Mouse (Mus musculus): ENCODE data around the gene Capn11. TPM values are rescaled to one million over a fixed set of nuclear protein-coding genes. Genes with fewer than 3 reads are reported as not detected.

Gene Capn11
- total and polyA plus RNA-seq, 2 experiments from 2014 or later: 1.3 to 1.5 TPM

- no peak for ATAC-seq
- Histone ChIP-seq H3K27me3 (ENCODE audit: insufficient read depth, low read length) (no peaks in the 10 kb centered on the region), H3K36me3 (ENCODE audit: insufficient read depth) (peaks cover 90% of the 10 kb centered on the region), H3K9ac (no peak overlapping the region), H3K27ac (ENCODE audit: low read depth, low read length) (no peak overlapping the region), H3K4me3 (ENCODE audit: low read depth, low read length) (no peak overlapping the region), H3K9me3 (ENCODE audit: low read length) (no peaks in the 10 kb centered on the region), H3K4me2 (ENCODE audit: low read depth) (no peak overlapping the region), H3K4me1 (ENCODE audit: insufficient read depth) (no peaks in the 10 kb centered on the region)
- TF ChIP-seq CTCF (IDR thresholded peaks at IDR 0.05; ENCODE audit: low read depth): no peak
- no peak for DNase-seq
- WGBS: 83% methylated on average over 10 of the region's 10 CpGs
These were observed 8.9 kb upstream of the Capn11 start for GRCm38 (mm10) chr17:45667986-45668385.

DNA sequence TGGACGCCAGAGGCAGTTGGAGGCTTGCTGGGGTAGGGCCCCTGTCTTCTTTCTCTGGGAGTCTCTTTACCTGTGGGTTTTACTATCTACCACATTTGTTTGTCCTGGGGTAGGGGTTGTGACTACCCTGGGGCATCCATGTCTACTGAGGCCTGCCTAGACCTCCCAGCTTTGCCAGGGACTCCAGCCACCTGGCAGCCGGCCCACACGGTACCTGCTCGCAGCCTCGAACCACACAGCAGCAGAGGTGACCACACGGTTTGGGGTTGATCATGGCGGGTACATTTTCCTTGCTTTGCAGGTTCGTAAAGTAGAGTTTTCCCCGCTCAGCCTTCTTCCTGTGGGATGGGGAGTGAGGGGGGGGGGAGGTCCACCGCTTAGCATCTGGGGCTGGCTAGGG, 8.4 kb upstream of the Capn11 start:
- no peak overlapping the region for H3K4me3 ChIP-seq (ENCODE audit: low read depth, low read length)
- DNase-seq: no peak
- H3K4me2 ChIP-seq (ENCODE audit: low read depth): no peak overlapping the region
- 87% methylated on average over 10 of the region's 10 CpGs for WGBS
- H3K27me3 ChIP-seq (ENCODE audit: insufficient read depth, low read length): no peaks in the 10 kb centered on the region
- no peak overlapping the region for H3K9ac ChIP-seq
- no peaks in the 10 kb centered on the region for H3K4me1 ChIP-seq (ENCODE audit: insufficient read depth)
- no peak for ATAC-seq
- no peaks in the 10 kb centered on the region for H3K9me3 ChIP-seq (ENCODE audit: low read length)
- TF ChIP-seq CTCF (IDR thresholded peaks at IDR 0.05; ENCODE audit: low read depth): no peak
- H3K36me3 ChIP-seq (ENCODE audit: insufficient read depth): peaks cover 90% of the 10 kb centered on the region
- no peak overlapping the region for H3K27ac ChIP-seq (ENCODE audit: low read depth, low read length)

DNA sequence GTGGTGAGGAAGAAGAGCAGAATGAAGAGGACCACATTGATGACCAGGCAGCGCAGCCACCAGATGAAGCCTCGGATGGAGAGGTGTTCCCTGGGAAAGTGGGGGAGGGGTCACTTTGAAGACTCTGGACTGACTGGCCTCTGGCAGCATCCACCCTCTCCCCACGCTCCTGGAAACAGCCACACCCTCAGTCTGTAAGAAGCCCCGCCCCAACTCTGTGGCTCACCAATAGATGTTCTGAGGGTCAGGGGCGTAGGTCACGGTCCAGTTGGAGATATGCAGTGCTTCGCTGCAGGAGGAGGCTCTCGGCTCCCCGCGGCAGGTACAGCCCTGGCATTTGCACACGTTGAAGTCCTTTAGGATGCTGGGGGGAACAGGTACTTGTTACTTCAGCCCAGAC, 7.0 kb upstream of the Capn11 start:
- no peak overlapping the region for H3K27ac ChIP-seq (ENCODE audit: low read depth, low read length)
- no peak overlapping the region for H3K4me2 ChIP-seq (ENCODE audit: low read depth)
- no peak for TF ChIP-seq CTCF (IDR thresholded peaks at IDR 0.05; ENCODE audit: low read depth)
- H3K4me1 ChIP-seq (ENCODE audit: insufficient read depth): no peaks in the 10 kb centered on the region
- ATAC-seq: no peak
- no peaks in the 10 kb centered on the region for H3K9me3 ChIP-seq (ENCODE audit: low read length)
- H3K27me3 ChIP-seq (ENCODE audit: insufficient read depth, low read length): no peaks in the 10 kb centered on the region
- no peak overlapping the region for H3K4me3 ChIP-seq (ENCODE audit: low read depth, low read length)
- DNase-seq: no peak
- WGBS: 82% methylated on average over 11 of the region's 11 CpGs
- no peak overlapping the region for H3K9ac ChIP-seq
- peaks cover 90% of the 10 kb centered on the region for H3K36me3 ChIP-seq (ENCODE audit: insufficient read depth)

GRCm38 (mm10) chr17:45664608-45665007, 5.5 kb upstream of the Capn11 start:
- H3K36me3 ChIP-seq (ENCODE audit: insufficient read depth): peaks cover 85% of the 10 kb centered on the region
- no peak overlapping the region for H3K27ac ChIP-seq (ENCODE audit: low read depth, low read length)
- no peaks in the 10 kb centered on the region for H3K9me3 ChIP-seq (ENCODE audit: low read length)
- WGBS: 91% methylated on average over 13 of the region's 13 CpGs
- DNase-seq: no peak
- H3K4me2 ChIP-seq (ENCODE audit: low read depth): no peak overlapping the region
- ATAC-seq: no peak
- H3K4me3 ChIP-seq (ENCODE audit: low read depth, low read length): no peak overlapping the region
- no peak for TF ChIP-seq CTCF (IDR thresholded peaks at IDR 0.05; ENCODE audit: low read depth)
- H3K9ac ChIP-seq: no peak overlapping the region
- H3K27me3 ChIP-seq (ENCODE audit: insufficient read depth, low read length): no peaks in the 10 kb centered on the region
- no peaks in the 10 kb centered on the region for H3K4me1 ChIP-seq (ENCODE audit: insufficient read depth)

DNA sequence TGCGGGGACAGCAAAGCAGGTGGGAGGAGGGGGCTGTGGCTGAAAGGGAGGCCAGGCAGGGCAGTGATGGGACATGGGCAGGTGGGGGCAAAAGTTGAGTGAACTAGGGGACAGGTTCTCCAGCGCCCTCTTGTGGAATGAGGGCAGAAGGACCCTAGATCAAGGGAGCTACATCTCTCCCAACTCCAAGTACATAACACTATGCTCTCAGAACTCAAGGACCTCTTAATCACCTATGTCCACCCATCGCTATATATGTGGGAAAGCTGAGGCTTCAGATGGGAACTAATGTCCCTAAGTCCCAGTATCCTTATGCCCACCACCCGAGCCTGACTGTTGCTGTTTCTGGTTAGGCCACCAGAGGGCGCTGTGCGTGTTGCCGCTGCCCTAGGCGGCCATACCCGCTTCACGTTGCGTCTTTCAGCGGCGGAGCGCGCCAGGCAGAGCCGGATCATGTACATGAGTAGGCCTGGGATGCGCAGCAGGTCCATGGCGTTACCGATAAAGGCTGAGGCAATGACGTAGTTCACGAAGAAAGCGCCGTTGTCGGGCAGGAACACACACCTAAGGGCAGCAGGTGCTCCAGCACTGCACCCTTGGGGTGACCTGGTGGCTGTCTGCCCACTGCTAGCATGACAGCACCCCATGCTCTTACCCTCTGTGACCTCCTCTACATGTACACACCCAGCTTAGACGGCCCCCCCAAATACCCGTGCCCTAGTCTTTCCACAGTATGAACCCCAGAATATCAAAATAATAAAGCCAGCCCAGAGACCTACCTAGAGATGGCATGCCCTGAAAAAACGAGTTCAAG, 4.2 kb upstream of the Capn11 start:
- Histone ChIP-seq H3K27me3 (ENCODE audit: insufficient read depth, low read length) (no peaks in the 10 kb centered on the region), H3K27ac (ENCODE audit: low read depth, low read length) (no peak overlapping the region), H3K4me1 (ENCODE audit: insufficient read depth) (no peaks in the 10 kb centered on the region), H3K9ac (no peak overlapping the region), H3K4me3 (ENCODE audit: low read depth, low read length) (no peak overlapping the region), H3K9me3 (ENCODE audit: low read length) (no peaks in the 10 kb centered on the region), H3K4me2 (ENCODE audit: low read depth) (0 out of 2 replicates have a peak overlapping the region, but pooled peaks have one; percentile 21), H3K36me3 (ENCODE audit: insufficient read depth) (peaks cover 73% of the 10 kb centered on the region)
- DNase-seq (peak; percentile 90), ATAC-seq (peak; percentile 89)
- 25% methylated on average over 27 of the region's 27 CpGs for WGBS
- peak; percentile 98 for TF ChIP-seq CTCF (IDR thresholded peaks at IDR 0.05; ENCODE audit: low read depth)

- no peaks in the 10 kb centered on the region for H3K9me3 ChIP-seq (ENCODE audit: low read length)
- no peaks in the 10 kb centered on the region for H3K27me3 ChIP-seq (ENCODE audit: insufficient read depth, low read length)
- no peaks in the 10 kb centered on the region for H3K4me1 ChIP-seq (ENCODE audit: insufficient read depth)
- TF ChIP-seq CTCF (IDR thresholded peaks at IDR 0.05; ENCODE audit: low read depth): peak; percentile 54
- ATAC-seq (peak; percentile 30; the same call in 1 of the 2 replicates), DNase-seq (no peak)
- no peak overlapping the region for H3K9ac ChIP-seq
- no peak overlapping the region for H3K4me3 ChIP-seq (ENCODE audit: low read depth, low read length)
- peaks cover 8% of the 10 kb centered on the region for H3K36me3 ChIP-seq (ENCODE audit: insufficient read depth)
- 30% methylated on average over 6 of the region's 6 CpGs for WGBS
- H3K4me2 ChIP-seq (ENCODE audit: low read depth): no peak overlapping the region
- no peak overlapping the region for H3K27ac ChIP-seq (ENCODE audit: low read depth, low read length)
These were observed 3.3 kb downstream of the Capn11 start for GRCm38 (mm10) chr17:45655820-45656219.

- Histone ChIP-seq H3K4me1 (ENCODE audit: insufficient read depth) (no peaks in the 10 kb centered on the region), H3K4me2 (ENCODE audit: low read depth) (no peak overlapping the region), H3K27ac (ENCODE audit: low read depth, low read length) (no peak overlapping the region), H3K4me3 (ENCODE audit: low read depth, low read length) (no peak overlapping the region), H3K27me3 (ENCODE audit: insufficient read depth, low read length) (no peaks in the 10 kb centered on the region), H3K36me3 (ENCODE audit: insufficient read depth) (no peaks in the 10 kb centered on the region), H3K9me3 (ENCODE audit: low read length) (no peaks in the 10 kb centered on the region), H3K9ac (no peak overlapping the region)
- 71% methylated on average over 7 of the region's 7 CpGs for WGBS
- TF ChIP-seq CTCF (IDR thresholded peaks at IDR 0.05; ENCODE audit: low read depth): no peak
- DNase-seq (no peak), ATAC-seq (no peak)
These were observed 5.9 kb downstream of the Capn11 start for GRCm38 (mm10) chr17:45653233-45653632.

Data from forebrain, postnatal 0 days (tissue).